Mouse (Mus musculus) C2C12 (cell line): ENCODE data around the gene Serpinf1.

Experiments
- CEBPB ChIP-seq: IDR thresholded peaks from one replicate; pipeline ENCODE4 v1.6.1; 2011; ENCODE audit warnings: low read depth, mild to moderate bottlenecking, control low read depth, moderate library complexity
- CTCF ChIP-seq: IDR thresholded peaks from one replicate; pipeline ENCODE4 v1.5.1; 2011; ENCODE audit not compliant: control insufficient read depth, insufficient read depth, insufficient read length
- MAX ChIP-seq: IDR thresholded peaks from one replicate; pipeline ENCODE4 v1.6.1; 2011; ENCODE audit warnings: mild to moderate bottlenecking, control low read depth
- MYOD1 ChIP-seq: IDR thresholded peaks from one replicate; pipeline ENCODE4 v1.6.1; 2011; ENCODE audit warnings: low read depth; ENCODE audit not compliant: control insufficient read depth, insufficient read length
- MYOG ChIP-seq: IDR thresholded peaks from one replicate; pipeline ENCODE4 v1.6.1; 2011; ENCODE audit not compliant: control insufficient read depth, insufficient read length; ENCODE audit errors: extremely low read depth
- USF1 ChIP-seq: IDR thresholded peaks from one replicate; pipeline ENCODE4 v1.6.1; 2011; ENCODE audit warnings: low read depth, mild to moderate bottlenecking, control low read depth, moderate library complexity

GRCm38 (mm10) chr11:75429019-75429705 lies 6.7 kb upstream of the Serpinf1 start:
- no peak for TF ChIP-seq CTCF
- no peak for TF ChIP-seq MAX
- no peak for TF ChIP-seq USF1
- no peak for TF ChIP-seq MYOD1
- no peak for TF ChIP-seq MYOG
- TF ChIP-seq CEBPB: no peak
